In genomic region chr8:91516422-91516821, GRCm38 (mm10) we compare ENCODE assay signal across 12 mouse cellular contexts.
"Had no signal": no experiment of that assay in that cellular context is flagged by ENCODE, and none has a peak within 500 bp of the region (broad histone marks: within the 10 kb centered on the region; RNA-seq: fewer than 3 reads in every experiment).

No protein-coding gene starts in this region.

- H3K9me3 ChIP-seq: intestine, embryonic 15.5 days; midbrain, embryonic 13.5 days; neural tube, embryonic 13.5 days had no signal

- DNase-seq: kidney, adult 18-20 months; kidney, postnatal 36 days; left cerebral cortex, postnatal 4 days; lung, adult 18-20 months; lung, postnatal 36 days; right cerebral cortex, postnatal 14 days; thymus, postnatal 4 days had no signal

- H3K27me3 ChIP-seq: intestine, embryonic 15.5 days had no signal

- ATAC-seq: intestine, embryonic 15.5 days; midbrain, embryonic 13.5 days had no signal

- H3K4me1 ChIP-seq: intestine, embryonic 15.5 days had no signal

- H3K4me2 ChIP-seq: intestine, embryonic 15.5 days; midbrain, embryonic 13.5 days; neural tube, embryonic 13.5 days had no signal

- H3K9ac ChIP-seq: intestine, embryonic 15.5 days; liver, embryonic 14.5 days; midbrain, embryonic 13.5 days; neural tube, embryonic 13.5 days had no signal

- H3K36me3 ChIP-seq: intestine, embryonic 15.5 days; midbrain, embryonic 13.5 days; neural tube, embryonic 13.5 days had no signal

- H3K27ac ChIP-seq: intestine, embryonic 15.5 days; liver, embryonic 14.5 days; midbrain, embryonic 13.5 days; stomach, postnatal 0 days had no signal

- H3K4me3 ChIP-seq: intestine, embryonic 15.5 days; midbrain, embryonic 13.5 days; neural tube, embryonic 13.5 days had no signal
